In genomic region chr10:26711068-26711467, GRCm38 (mm10) we compare ENCODE assay signal across 8 mouse cellular contexts. TPM values are rescaled to one million over a fixed set of nuclear protein-coding genes. Genes with fewer than 3 reads are reported as not detected.
DNase-seq lines count a peak whose midpoint lies in the region; ATAC-seq and TF ChIP-seq lines count a peak whose summit lies in the region.
"Had no signal": no experiment of that assay in that cellular context is flagged by ENCODE, and none has a peak within 500 bp of the region (broad histone marks: within the 10 kb centered on the region; RNA-seq: fewer than 3 reads in every experiment).

No protein-coding gene starts in this region.

- no peak overlapping the region for H3K4me2 ChIP-seq in embryonic facial prominence, embryonic 11.5 days (ENCODE audit: low read depth, low read length)
- H3K4me2 ChIP-seq in limb, embryonic 14.5 days (replicated peaks; ENCODE audit: low read depth, low read length, severe bottlenecking): no peak overlapping the region
- H3K4me2 ChIP-seq: midbrain, embryonic 12.5 days had no signal

- 8% methylated on average over 3 of the region's 3 CpGs for WGBS in embryonic facial prominence, embryonic 11.5 days
- WGBS in limb, embryonic 14.5 days: 2% methylated on average over 3 of the region's 3 CpGs

- no peak overlapping the region for H3K9ac ChIP-seq in embryonic facial prominence, embryonic 11.5 days (replicated peaks; ENCODE audit: low read length)
- H3K9ac ChIP-seq in limb, embryonic 14.5 days (ENCODE audit: low read depth, low read length, severe bottlenecking): no peak overlapping the region
- H3K9ac ChIP-seq: midbrain, embryonic 12.5 days had no signal

- no peak overlapping the region for H3K4me3 ChIP-seq in embryonic facial prominence, embryonic 11.5 days (ENCODE audit: low read depth, low read length)
- no peak overlapping the region for H3K4me3 ChIP-seq in limb, embryonic 14.5 days (replicated peaks; ENCODE audit: low read length)
- H3K4me3 ChIP-seq: midbrain, embryonic 12.5 days had no signal

- H3K4me1 ChIP-seq in embryonic facial prominence, embryonic 11.5 days (ENCODE audit: control insufficient read depth, insufficient read depth, low read length): no peaks in the 10 kb centered on the region
- no peaks in the 10 kb centered on the region for H3K4me1 ChIP-seq in limb, embryonic 14.5 days (ENCODE audit: control insufficient read depth, insufficient read depth, low read length)
- H3K4me1 ChIP-seq: midbrain, embryonic 12.5 days had no signal

- no peaks in the 10 kb centered on the region for H3K9me3 ChIP-seq in embryonic facial prominence, embryonic 11.5 days (replicated peaks; ENCODE audit: control insufficient read depth, low read length)
- H3K9me3 ChIP-seq in limb, embryonic 14.5 days (ENCODE audit: control insufficient read depth, low read length): no peaks in the 10 kb centered on the region
- H3K9me3 ChIP-seq: midbrain, embryonic 12.5 days had no signal

- H3K27ac ChIP-seq in embryonic facial prominence, embryonic 11.5 days (replicated peaks; ENCODE audit: low read depth, low read length): no peak overlapping the region
- H3K27ac ChIP-seq in limb, embryonic 14.5 days (replicated peaks; ENCODE audit: low read depth, low read length): no peak overlapping the region
- H3K27ac ChIP-seq: midbrain, embryonic 12.5 days had no signal

- no peaks in the 10 kb centered on the region for H3K27me3 ChIP-seq in embryonic facial prominence, embryonic 11.5 days (ENCODE audit: control insufficient read depth, insufficient read depth, low read length)
- no peaks in the 10 kb centered on the region for H3K27me3 ChIP-seq in limb, embryonic 14.5 days (ENCODE audit: control insufficient read depth, insufficient read depth, low read length)
- H3K27me3 ChIP-seq: midbrain, embryonic 12.5 days had no signal

- ATAC-seq in embryonic facial prominence, embryonic 11.5 days (replicated peaks; ENCODE audit: insufficient number of reproducible peaks, low FRiP score, low TSS enrichment, low read depth): no peak
- no peak for ATAC-seq in limb, embryonic 14.5 days (ENCODE audit: low FRiP score, low read depth)

- no peak for TF ChIP-seq POLR2A in limb, embryonic 14.5 days (IDR thresholded peaks at IDR 0.05; ENCODE audit: borderline replicate concordance, extremely low read depth, insufficient read depth, insufficient read length)

- DNase-seq in right cerebral cortex, adult 18-20 months: peak; percentile 28
- no peak for DNase-seq in right cerebral cortex, postnatal 25 days
- DNase-seq in adipocyte (ENCODE audit: low spot score): peak; percentile 76
- DNase-seq in embryonic facial prominence, embryonic 11.5 days (ENCODE audit: low spot score): peak; percentile 79
- peak; percentile 65 for DNase-seq in induced T-regulatory cell, adult 2 months (ENCODE audit: low read depth)
- peak; percentile 75 for DNase-seq in limb, embryonic 14.5 days (ENCODE audit: low spot score)
- peak; percentile 44 for DNase-seq in retina, postnatal 7 days (ENCODE audit: low read depth, low spot score)

- H3K36me3 ChIP-seq in embryonic facial prominence, embryonic 11.5 days (replicated peaks; ENCODE audit: control insufficient read depth, insufficient read depth, low read depth, low read length): no peaks in the 10 kb centered on the region
- H3K36me3 ChIP-seq in limb, embryonic 14.5 days (ENCODE audit: control insufficient read depth, insufficient read depth, low read length): no peaks in the 10 kb centered on the region
- H3K36me3 ChIP-seq: midbrain, embryonic 12.5 days had no signal

RNA-seq across cellular contexts. Expression of gene Arhgap18, which starts 42.2 kb away (rescaled TPM):
- polyA plus RNA-seq in embryonic facial prominence, embryonic 11.5 days (2014; fragmentation: Nextera tagmentation; extraction: Ambion mirVana): 17.3 and 25.4 TPM in 2 replicates
- 10.2 and 14.2 TPM in 2 replicates for polyA plus RNA-seq in limb, embryonic 14.5 days (2012; rRNA removed)
- polyA plus RNA-seq in limb, embryonic 14.5 days (2014; fragmentation: Nextera tagmentation; extraction: Ambion mirVana): 23.3 and 24.3 TPM in 2 replicates
